Mouse (Mus musculus): ENCODE results near the gene Hps4. TPM values are rescaled to one million over a fixed set of nuclear protein-coding genes. Genes with fewer than 3 reads are reported as not detected.

Hps4 gene
- polyA plus RNA-seq, 1 experiment from 2014 or later = 28.8 TPM

- WGBS = 56% methylated on average over 13 of the region's 13 CpGs
- no peaks in the 10 kb centered on the region for H3K27me3 ChIP-seq (replicated peaks; ENCODE audit: control insufficient read depth, insufficient read depth, low read length)
- TF ChIP-seq CTCF (IDR thresholded peaks at IDR 0.05; ENCODE audit: low read depth) = no peak
- no peak within 1 kb of the TSS for H3K9ac ChIP-seq (ENCODE audit: low read depth, low read length)
- no peaks in the 10 kb centered on the region for H3K9me3 ChIP-seq (ENCODE audit: control insufficient read depth)
- H3K4me1 ChIP-seq (replicated peaks; ENCODE audit: control insufficient read depth, insufficient read depth, low read length) = no peaks in the 10 kb centered on the region
- peaks cover 46% of the 10 kb centered on the region for H3K36me3 ChIP-seq (ENCODE audit: control insufficient read depth, insufficient read depth)
- H3K27ac ChIP-seq (ENCODE audit: low read depth, low read length) = peak within 1 kb of the TSS; percentile 35; the same call in 1 of the 2 replicates
- H3K4me3 ChIP-seq (ENCODE audit: low read depth, low read length) = no peak within 1 kb of the TSS
- no peak within 1 kb of the TSS for H3K4me2 ChIP-seq (replicated peaks; ENCODE audit: low read depth)
- 0 out of 2 replicates have a peak, but pooled peaks have one; percentile 21 for ATAC-seq
Measured at GRCm38 (mm10) chr5:112355910-112356309, 13.0 kb downstream of the Hps4 start, which contains the start of gene Gm6583. Gm6583 (minus strand) TSS chr5:112356033.

GRCm38 (mm10) chr5:112356322-112356721 is 13.4 kb downstream of the Hps4 start:
- Histone ChIP-seq H3K9ac (ENCODE audit: low read depth, low read length) (no peak overlapping the region), H3K4me3 (ENCODE audit: low read depth, low read length) (no peak overlapping the region), H3K27me3 (replicated peaks; ENCODE audit: control insufficient read depth, insufficient read depth, low read length) (no peaks in the 10 kb centered on the region), H3K4me2 (replicated peaks; ENCODE audit: low read depth) (no peak overlapping the region), H3K36me3 (ENCODE audit: control insufficient read depth, insufficient read depth) (peaks cover 42% of the 10 kb centered on the region), H3K9me3 (ENCODE audit: control insufficient read depth) (no peaks in the 10 kb centered on the region), H3K27ac (ENCODE audit: low read depth, low read length) (no peak overlapping the region), H3K4me1 (replicated peaks; ENCODE audit: control insufficient read depth, insufficient read depth, low read length) (no peaks in the 10 kb centered on the region)
- 89% methylated on average over 9 of the region's 9 CpGs for WGBS
- ATAC-seq = no peak
- TF ChIP-seq CTCF (IDR thresholded peaks at IDR 0.05; ENCODE audit: low read depth) = no peak

GRCm38 (mm10) chr5:112359520-112359919 is 16.6 kb downstream of the Hps4 start:
- Histone ChIP-seq H3K27me3 (replicated peaks; ENCODE audit: control insufficient read depth, insufficient read depth, low read length) (no peaks in the 10 kb centered on the region), H3K9me3 (ENCODE audit: control insufficient read depth) (no peaks in the 10 kb centered on the region), H3K27ac (ENCODE audit: low read depth, low read length) (peak overlapping the region; percentile 58), H3K4me3 (ENCODE audit: low read depth, low read length) (no peak overlapping the region), H3K9ac (ENCODE audit: low read depth, low read length) (no peak overlapping the region), H3K4me2 (replicated peaks; ENCODE audit: low read depth) (no peak overlapping the region), H3K4me1 (replicated peaks; ENCODE audit: control insufficient read depth, insufficient read depth, low read length) (no peaks in the 10 kb centered on the region), H3K36me3 (ENCODE audit: control insufficient read depth, insufficient read depth) (peaks cover 49% of the 10 kb centered on the region)
- TF ChIP-seq CTCF (IDR thresholded peaks at IDR 0.05; ENCODE audit: low read depth) = no peak
- 87% methylated on average over 4 of the region's 4 CpGs for WGBS
- no peak for ATAC-seq

GRCm38 (mm10) chr5:112360077-112360476 is 17.2 kb downstream of the Hps4 start:
- peak; percentile 75 for ATAC-seq
- Histone ChIP-seq H3K9me3 (ENCODE audit: control insufficient read depth) (no peaks in the 10 kb centered on the region), H3K4me2 (replicated peaks; ENCODE audit: low read depth) (0 out of 2 replicates have a peak overlapping the region, but pooled peaks have one; percentile 17), H3K4me3 (ENCODE audit: low read depth, low read length) (no peak overlapping the region), H3K36me3 (ENCODE audit: control insufficient read depth, insufficient read depth) (peaks cover 49% of the 10 kb centered on the region), H3K4me1 (replicated peaks; ENCODE audit: control insufficient read depth, insufficient read depth, low read length) (no peaks in the 10 kb centered on the region), H3K27ac (ENCODE audit: low read depth, low read length) (peak overlapping the region; percentile 58), H3K27me3 (replicated peaks; ENCODE audit: control insufficient read depth, insufficient read depth, low read length) (no peaks in the 10 kb centered on the region), H3K9ac (ENCODE audit: low read depth, low read length) (no peak overlapping the region)
- TF ChIP-seq CTCF (IDR thresholded peaks at IDR 0.05; ENCODE audit: low read depth) = no peak
- WGBS = 56% methylated on average over 3 of the region's 3 CpGs

- Histone ChIP-seq H3K36me3 (ENCODE audit: control insufficient read depth, insufficient read depth) (peaks cover 67% of the 10 kb centered on the region), H3K9ac (ENCODE audit: low read depth, low read length) (no peak overlapping the region), H3K27ac (ENCODE audit: low read depth, low read length) (no peak overlapping the region), H3K4me2 (replicated peaks; ENCODE audit: low read depth) (no peak overlapping the region), H3K4me1 (replicated peaks; ENCODE audit: control insufficient read depth, insufficient read depth, low read length) (no peaks in the 10 kb centered on the region), H3K27me3 (replicated peaks; ENCODE audit: control insufficient read depth, insufficient read depth, low read length) (no peaks in the 10 kb centered on the region), H3K4me3 (ENCODE audit: low read depth, low read length) (no peak overlapping the region), H3K9me3 (ENCODE audit: control insufficient read depth) (no peaks in the 10 kb centered on the region)
- no peak for ATAC-seq
- 70% methylated on average over 10 of the region's 10 CpGs for WGBS
- no peak for TF ChIP-seq CTCF (IDR thresholded peaks at IDR 0.05; ENCODE audit: low read depth)
Measured at GRCm38 (mm10) chr5:112364184-112364797, 21.4 kb downstream of the Hps4 start.

GRCm38 (mm10) chr5:112366879-112367278 is 24.0 kb downstream of the Hps4 start:
- Histone ChIP-seq H3K36me3 (ENCODE audit: control insufficient read depth, insufficient read depth) (peaks cover 90% of the 10 kb centered on the region), H3K4me1 (replicated peaks; ENCODE audit: control insufficient read depth, insufficient read depth, low read length) (no peaks in the 10 kb centered on the region), H3K4me3 (ENCODE audit: low read depth, low read length) (no peak overlapping the region), H3K27ac (ENCODE audit: low read depth, low read length) (no peak overlapping the region), H3K4me2 (replicated peaks; ENCODE audit: low read depth) (no peak overlapping the region), H3K27me3 (replicated peaks; ENCODE audit: control insufficient read depth, insufficient read depth, low read length) (no peaks in the 10 kb centered on the region), H3K9me3 (ENCODE audit: control insufficient read depth) (no peaks in the 10 kb centered on the region), H3K9ac (ENCODE audit: low read depth, low read length) (no peak overlapping the region)
- TF ChIP-seq CTCF (IDR thresholded peaks at IDR 0.05; ENCODE audit: low read depth) = no peak
- WGBS = 97% methylated on average over 6 of the region's 6 CpGs
- ATAC-seq = no peak
